Mouse (Mus musculus) kidney, adult 9 months (tissue): ENCODE measurements around the gene Sgf29.
A peak's percentile ranks its signal among the peaks of the same experiment; 100 is the strongest.
"Not testable (repeated sequence)": the region's sequence is repeated elsewhere in the genome, so short reads cannot be mapped to it uniquely, and the experiment has no call there.

Source experiments
- DNase-seq: peaks from one replicate; pipeline ENCODE4 v3.0.0; 2022

Sgf29 gene

GRCm38 (mm10) chr7:126688156-126688555, 39.0 kb downstream of the Sgf29 start:
- not testable (repeated sequence) for DNase-seq

GRCm38 (mm10) chr7:126689021-126689420, 39.9 kb downstream of the Sgf29 start:
- no peak for DNase-seq

GRCm38 (mm10) chr7:126690737-126691136, 41.6 kb downstream of the Sgf29 start:
- peak; percentile 86 for DNase-seq

GRCm38 (mm10) chr7:126691676-126692075, 42.6 kb downstream of the Sgf29 start:
- DNase-seq, result no peak

GRCm38 (mm10) chr7:126692426-126692825, 43.3 kb downstream of the Sgf29 start:
- DNase-seq, result no peak

- DNase-seq, result peak; percentile 94
Observed at GRCm38 (mm10) chr7:126693256-126693655, 44.1 kb downstream of the Sgf29 start.

- no peak for DNase-seq
Observed at GRCm38 (mm10) chr7:126693781-126694180, 44.7 kb downstream of the Sgf29 start.

- peak; percentile 15 for DNase-seq
Observed at GRCm38 (mm10) chr7:126694441-126695051, 45.4 kb downstream of the Sgf29 start.

GRCm38 (mm10) chr7:126695210-126695611, 46.1 kb downstream of the Sgf29 start, which contains the start of gene Bola2:
TSS of gene Bola2 (plus strand) at chr7:126695401.
- DNase-seq, result no peak

- peak; percentile 97 for DNase-seq
Observed at GRCm38 (mm10) chr7:126695631-126696207, 46.6 kb downstream of the Sgf29 start, which contains the start of gene Slx1b. TSS of gene Slx1b (minus strand) at chr7:126695784.

GRCm38 (mm10) chr7:126696303-126696702, 47.2 kb downstream of the Sgf29 start:
- DNase-seq, result no peak

- no peak for DNase-seq
Observed at GRCm38 (mm10) chr7:126696886-126697285, 47.8 kb downstream of the Sgf29 start.

- peak; percentile 2 for DNase-seq
Observed at GRCm38 (mm10) chr7:126697838-126698237, 48.7 kb downstream of the Sgf29 start.

GRCm38 (mm10) chr7:126700063-126701015, 51.2 kb downstream of the Sgf29 start:
- peak; percentile 11 for DNase-seq

GRCm38 (mm10) chr7:126701070-126701469, 52.0 kb downstream of the Sgf29 start:
- peak; percentile 88 for DNase-seq

GRCm38 (mm10) chr7:126701559-126702357, 52.6 kb downstream of the Sgf29 start:
- DNase-seq, result no peak

GRCm38 (mm10) chr7:126702358-126702757, 53.2 kb downstream of the Sgf29 start:
- peak; percentile 20 for DNase-seq

- peak; percentile 7 for DNase-seq
Observed at GRCm38 (mm10) chr7:126702861-126703756, 54.0 kb downstream of the Sgf29 start.

- no peak for DNase-seq
Observed at GRCm38 (mm10) chr7:126703757-126704077, 54.6 kb downstream of the Sgf29 start.

- DNase-seq, result peak; percentile 45
Observed at GRCm38 (mm10) chr7:126704121-126704980, 55.2 kb downstream of the Sgf29 start.
